26 mouse cellular contexts compared by ENCODE assay signal in the genomic region with DNA sequence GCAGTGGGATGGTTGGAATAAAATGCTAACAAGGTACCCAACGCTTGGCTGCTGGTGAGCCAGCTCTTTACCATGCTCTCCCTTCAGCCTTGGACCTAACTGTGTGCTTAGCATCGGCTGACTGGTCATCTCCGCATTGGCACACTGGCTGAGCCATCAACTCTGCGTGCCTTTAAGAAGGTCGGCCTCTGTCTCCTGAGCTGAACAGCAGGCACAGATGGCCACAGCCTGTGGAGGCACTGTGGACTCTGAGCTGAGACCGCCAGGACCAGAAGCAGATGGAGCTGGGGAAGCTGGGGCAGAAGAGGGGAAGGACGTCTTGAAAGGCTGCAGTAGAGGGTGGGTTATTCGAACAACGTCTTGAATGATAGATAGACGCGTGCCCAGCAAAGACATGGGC. TPM values are rescaled to one million over a fixed set of nuclear protein-coding genes. Genes with fewer than 3 reads are reported as not detected.
DNase-seq lines count a peak whose midpoint lies in the region; ATAC-seq and TF ChIP-seq lines count a peak whose summit lies in the region.
"Had no signal": no experiment of that assay in that cellular context is flagged by ENCODE, and none has a peak within 500 bp of the region (broad histone marks: within the 10 kb centered on the region; RNA-seq: fewer than 3 reads in every experiment).

No protein-coding gene starts in this region.

- no peak overlapping the region for H3K4me2 ChIP-seq in hindbrain, postnatal 0 days (ENCODE audit: low read depth, low read length)
- H3K4me2 ChIP-seq in hindbrain, embryonic 16.5 days (ENCODE audit: low read length) = no peak overlapping the region
- H3K4me2 ChIP-seq in midbrain, embryonic 11.5 days = no peak overlapping the region
- H3K4me2 ChIP-seq in midbrain, embryonic 14.5 days (ENCODE audit: low read length) = no peak overlapping the region
- H3K4me2 ChIP-seq: embryonic facial prominence, embryonic 12.5 days; forebrain, embryonic 13.5 days; forebrain, embryonic 15.5 days had no signal

- no peak overlapping the region for H3K9ac ChIP-seq in hindbrain, postnatal 0 days (replicated peaks; ENCODE audit: low read length)
- H3K9ac ChIP-seq in hindbrain, embryonic 16.5 days (ENCODE audit: low read depth, low read length) = no peak overlapping the region
- H3K9ac ChIP-seq in midbrain, embryonic 11.5 days (ENCODE audit: low read length) = no peak overlapping the region
- H3K9ac ChIP-seq in midbrain, embryonic 14.5 days (replicated peaks; ENCODE audit: low read length) = no peak overlapping the region
- H3K9ac ChIP-seq: embryonic facial prominence, embryonic 12.5 days; forebrain, embryonic 13.5 days; forebrain, embryonic 15.5 days; forebrain, postnatal 0 days had no signal

- no peaks in the 10 kb centered on the region for H3K27me3 ChIP-seq in cerebellum, adult 2 months (ENCODE audit: control insufficient read depth, insufficient read depth, low read length)
- H3K27me3 ChIP-seq in hindbrain, postnatal 0 days (ENCODE audit: insufficient read depth, low read length) = peaks cover 14% of the 10 kb centered on the region
- peaks cover 16% of the 10 kb centered on the region for H3K27me3 ChIP-seq in hindbrain, embryonic 16.5 days (replicated peaks; ENCODE audit: control insufficient read depth, insufficient read depth, low read length)
- H3K27me3 ChIP-seq in midbrain, embryonic 11.5 days (ENCODE audit: control insufficient read depth, insufficient read depth, low read length) = peaks cover 30% of the 10 kb centered on the region
- H3K27me3 ChIP-seq in midbrain, embryonic 14.5 days (ENCODE audit: control insufficient read depth, insufficient read depth, low read length) = peaks cover 25% of the 10 kb centered on the region
- H3K27me3 ChIP-seq: Patski had no signal

- DNase-seq in cerebellum, postnatal 10 days = peak; percentile 62 to 75
- no peak for DNase-seq in cerebellum, adult 2 months
- peak; percentile 57 for DNase-seq in hindbrain, postnatal 0 days (ENCODE audit: low spot score)
- peak; percentile 82 for DNase-seq in midbrain, embryonic 11.5 days (ENCODE audit: low spot score, missing footprints)
- DNase-seq in midbrain, embryonic 14.5 days = no peak
- peak; percentile 64 for DNase-seq in retina, postnatal 1 day
- DNase-seq in retina, embryonic 14.5 days (ENCODE audit: low spot score) = no peak
- DNase-seq: adrenal gland, adult 8-10 months; adrenal gland, postnatal 36 days; B cell, adult 2 months; cerebellum, adult 11-12 months; cerebellum, adult 8-10 months; cerebellum, adult 9-11 months; forebrain, postnatal 0 days had no signal

- TF ChIP-seq CTCF in cerebellum, adult 2 months (IDR thresholded peaks at IDR 0.05; ENCODE audit: borderline replicate concordance, insufficient read depth, low read depth, low read length) = no peak
- no peak for TF ChIP-seq CTCF in hindbrain, postnatal 0 days (IDR thresholded peaks at IDR 0.05; ENCODE audit: low read depth)

- H3K4me1 ChIP-seq in cerebellum, adult 2 months (ENCODE audit: control insufficient read depth, insufficient read depth, low read length) = no peaks in the 10 kb centered on the region
- peaks cover 7% of the 10 kb centered on the region; the same call in 1 of the 2 replicates for H3K4me1 ChIP-seq in hindbrain, postnatal 0 days (ENCODE audit: insufficient read depth, low read length)
- peaks cover 7% of the 10 kb centered on the region for H3K4me1 ChIP-seq in hindbrain, embryonic 16.5 days (ENCODE audit: control insufficient read depth, insufficient read depth, low read depth, low read length)
- peaks cover 8% of the 10 kb centered on the region; the same call in 1 of the 2 replicates for H3K4me1 ChIP-seq in midbrain, embryonic 11.5 days (ENCODE audit: control insufficient read depth, insufficient read depth, low read length)
- peaks cover 7% of the 10 kb centered on the region for H3K4me1 ChIP-seq in midbrain, embryonic 14.5 days (ENCODE audit: control insufficient read depth, insufficient read depth, low read length)

- ATAC-seq in hindbrain, postnatal 0 days = peak; percentile 32; the same call in 1 of the 2 replicates
- ATAC-seq in hindbrain, embryonic 16.5 days = no peak; the same call in 1 of the 2 replicates
- ATAC-seq in midbrain, embryonic 11.5 days (ENCODE audit: low FRiP score) = no peak
- ATAC-seq in midbrain, embryonic 14.5 days (ENCODE audit: low FRiP score, low TSS enrichment) = no peak
- ATAC-seq: activated CD4-positive, CD25-positive, alpha-beta regulatory T cell, adult 4 months; CD4-positive, CD25-positive, alpha-beta regulatory T cell, adult 4 months; forebrain, embryonic 13.5 days; forebrain, embryonic 15.5 days; forebrain, postnatal 0 days; Patski had no signal

- TF ChIP-seq POLR2A in cerebellum, adult 2 months (IDR thresholded peaks at IDR 0.05; ENCODE audit: borderline replicate concordance, insufficient read depth, low read length) = no peak

- no peak overlapping the region for H3K4me3 ChIP-seq in cerebellum, adult 2 months (replicated peaks; ENCODE audit: insufficient read depth, low read depth, low read length)
- no peak overlapping the region for H3K4me3 ChIP-seq in hindbrain, postnatal 0 days (ENCODE audit: low read length)
- H3K4me3 ChIP-seq in hindbrain, embryonic 16.5 days (ENCODE audit: low read length) = no peak overlapping the region
- no peak overlapping the region for H3K4me3 ChIP-seq in midbrain, embryonic 11.5 days (ENCODE audit: low read depth, low read length)
- H3K4me3 ChIP-seq in midbrain, embryonic 14.5 days (replicated peaks; ENCODE audit: low read depth, low read length) = no peak overlapping the region
- H3K4me3 ChIP-seq: embryonic facial prominence, embryonic 10.5 days; embryonic facial prominence, embryonic 12.5 days; forebrain, embryonic 13.5 days; forebrain, embryonic 15.5 days had no signal

- H3K27ac ChIP-seq in cerebellum, adult 2 months (ENCODE audit: insufficient read depth, low read length) = no peak overlapping the region
- H3K27ac ChIP-seq in hindbrain, postnatal 0 days = no peak overlapping the region
- H3K27ac ChIP-seq in hindbrain, embryonic 16.5 days (ENCODE audit: low read depth, low read length) = no peak overlapping the region
- no peak overlapping the region for H3K27ac ChIP-seq in midbrain, embryonic 11.5 days (ENCODE audit: low read depth, low read length)
- H3K27ac ChIP-seq in midbrain, embryonic 14.5 days (replicated peaks; ENCODE audit: low read depth, low read length) = no peak overlapping the region
- H3K27ac ChIP-seq: embryonic facial prominence, embryonic 12.5 days; forebrain, embryonic 13.5 days; forebrain, embryonic 15.5 days had no signal

- H3K36me3 ChIP-seq in hindbrain, postnatal 0 days (ENCODE audit: insufficient read depth, low read length) = no peaks in the 10 kb centered on the region
- H3K36me3 ChIP-seq in hindbrain, embryonic 16.5 days (ENCODE audit: control insufficient read depth, insufficient read depth, low read length) = no peaks in the 10 kb centered on the region
- no peaks in the 10 kb centered on the region for H3K36me3 ChIP-seq in midbrain, embryonic 11.5 days (ENCODE audit: control insufficient read depth, insufficient read depth, low read length)
- H3K36me3 ChIP-seq in midbrain, embryonic 14.5 days (ENCODE audit: control insufficient read depth, insufficient read depth, low read length) = no peaks in the 10 kb centered on the region
- H3K36me3 ChIP-seq: embryonic facial prominence, embryonic 12.5 days; forebrain, embryonic 15.5 days; G1E had no signal

- WGBS in cerebellum, adult 2 months = 13% methylated on average over 11 of the region's 11 CpGs
- WGBS in hindbrain, postnatal 0 days = 43% methylated on average over 11 of the region's 11 CpGs
- 46% methylated on average over 11 of the region's 11 CpGs for WGBS in hindbrain, embryonic 16.5 days
- WGBS in midbrain, embryonic 11.5 days = 75% methylated on average over 11 of the region's 11 CpGs
- WGBS in midbrain, embryonic 14.5 days = 64% methylated on average over 11 of the region's 11 CpGs

- no peaks in the 10 kb centered on the region for H3K9me3 ChIP-seq in hindbrain, postnatal 0 days (ENCODE audit: low read length)
- H3K9me3 ChIP-seq in hindbrain, embryonic 16.5 days (ENCODE audit: control insufficient read depth, low read length) = no peaks in the 10 kb centered on the region
- H3K9me3 ChIP-seq in midbrain, embryonic 11.5 days (ENCODE audit: control insufficient read depth, low read length) = no peaks in the 10 kb centered on the region
- H3K9me3 ChIP-seq in midbrain, embryonic 14.5 days (ENCODE audit: control insufficient read depth, low read length) = no peaks in the 10 kb centered on the region
- H3K9me3 ChIP-seq: embryonic facial prominence, embryonic 10.5 days; embryonic facial prominence, embryonic 12.5 days; forebrain, embryonic 13.5 days; forebrain, embryonic 15.5 days; G1E had no signal

RNA-seq across cellular contexts. Expression of a gene that starts 8.4 kb away (rescaled TPM):
- 0.38 TPM in 2 replicates for polyA plus RNA-seq in cerebellum, adult 2 months (2012; rRNA removed)
- total RNA-seq in hindbrain, postnatal 0 days (2014; rRNA removed) = 0.18 and 0.37 TPM in 2 replicates
- polyA plus RNA-seq in hindbrain, postnatal 0 days (2015; fragmentation: Nextera tagmentation; extraction: Ambion mirVana) = 0.23 and 0.28 TPM in 2 replicates
- 0.19 and 0.32 TPM in 2 replicates for polyA plus RNA-seq in hindbrain, embryonic 16.5 days (2015; fragmentation: Nextera tagmentation; extraction: Ambion mirVana)
- 0.59 and 0.65 TPM in 2 replicates for polyA plus RNA-seq in midbrain, embryonic 11.5 days (2014; fragmentation: Nextera tagmentation; extraction: Ambion mirVana)
- polyA plus RNA-seq in midbrain, embryonic 14.5 days (2014; fragmentation: Nextera tagmentation; extraction: Ambion mirVana) = 0.13 and 0.38 TPM in 2 replicates
- total RNA-seq: adrenal gland, adult 18-20 months; adrenal gland, adult 8-10 months; adrenal gland, postnatal 14 days; adrenal gland, postnatal 36 days had no signal
- polyA plus RNA-seq: activated CD4-positive, CD25-positive, alpha-beta regulatory T cell, adult 4 months; cortical plate, adult 2 months; forebrain, embryonic 13.5 days; forebrain, embryonic 15.5 days; forebrain, postnatal 0 days; G1E; Patski had no signal

RNA-seq across cellular contexts. Expression of a gene that starts 17.7 kb away (rescaled TPM):
- 0.70 and 1.4 TPM in 2 replicates for polyA plus RNA-seq in cerebellum, adult 2 months (2012; rRNA removed)
- total RNA-seq in hindbrain, postnatal 0 days (2014; rRNA removed) = 0.52 and 0.68 TPM in 2 replicates
- polyA plus RNA-seq in hindbrain, postnatal 0 days (2015; fragmentation: Nextera tagmentation; extraction: Ambion mirVana) = 0.29 and 0.43 TPM in 2 replicates
- not detected in 2 replicates for polyA plus RNA-seq in hindbrain, embryonic 16.5 days (2015; fragmentation: Nextera tagmentation; extraction: Ambion mirVana)
- not detected in 2 replicates for polyA plus RNA-seq in midbrain, embryonic 11.5 days (2014; fragmentation: Nextera tagmentation; extraction: Ambion mirVana)
- polyA plus RNA-seq in midbrain, embryonic 14.5 days (2014; fragmentation: Nextera tagmentation; extraction: Ambion mirVana) = 0.12 TPM in 1 of 2 replicates, not detected in the other
- total RNA-seq: adrenal gland, adult 18-20 months; adrenal gland, postnatal 14 days; adrenal gland, postnatal 36 days; forebrain, postnatal 0 days had no signal
- polyA plus RNA-seq: activated CD4-positive, CD25-positive, alpha-beta regulatory T cell, adult 4 months; CD4-positive, CD25-positive, alpha-beta regulatory T cell, adult 4 months; forebrain, embryonic 13.5 days; forebrain, embryonic 15.5 days; G1E had no signal

RNA-seq across cellular contexts. Expression of a gene that starts 51.8 kb away (rescaled TPM):
- polyA plus RNA-seq in cerebellum, adult 2 months (2012; rRNA removed) = 49.4 and 55.5 TPM in 2 replicates
- total RNA-seq in hindbrain, postnatal 0 days (2014; rRNA removed) = 55.4 and 68.8 TPM in 2 replicates
- polyA plus RNA-seq in hindbrain, postnatal 0 days (2015; fragmentation: Nextera tagmentation; extraction: Ambion mirVana) = 13.2 and 14.4 TPM in 2 replicates
- 16.7 and 19.3 TPM in 2 replicates for polyA plus RNA-seq in hindbrain, embryonic 16.5 days (2015; fragmentation: Nextera tagmentation; extraction: Ambion mirVana)
- polyA plus RNA-seq in midbrain, embryonic 11.5 days (2014; fragmentation: Nextera tagmentation; extraction: Ambion mirVana) = 2.9 and 3.0 TPM in 2 replicates
- polyA plus RNA-seq in midbrain, embryonic 14.5 days (2014; fragmentation: Nextera tagmentation; extraction: Ambion mirVana) = 9.0 and 11.7 TPM in 2 replicates
- polyA plus RNA-seq: G1E had no signal

Comparison
In these comparisons a context has a peak if more than half of its experiments do, and no peak if none do; other contexts are left out.
1. DNase-seq: peak in cerebellum, postnatal 10 days (2 of 2), hindbrain, postnatal 0 days (single experiment), midbrain, embryonic 11.5 days (single experiment) and retina, postnatal 1 day (single experiment); none in cerebellum, adult 2 months (0 of 2), midbrain, embryonic 14.5 days (single experiment) and retina, embryonic 14.5 days (single experiment).